13 mouse cellular contexts compared by ENCODE assay signal in the genomic region with DNA sequence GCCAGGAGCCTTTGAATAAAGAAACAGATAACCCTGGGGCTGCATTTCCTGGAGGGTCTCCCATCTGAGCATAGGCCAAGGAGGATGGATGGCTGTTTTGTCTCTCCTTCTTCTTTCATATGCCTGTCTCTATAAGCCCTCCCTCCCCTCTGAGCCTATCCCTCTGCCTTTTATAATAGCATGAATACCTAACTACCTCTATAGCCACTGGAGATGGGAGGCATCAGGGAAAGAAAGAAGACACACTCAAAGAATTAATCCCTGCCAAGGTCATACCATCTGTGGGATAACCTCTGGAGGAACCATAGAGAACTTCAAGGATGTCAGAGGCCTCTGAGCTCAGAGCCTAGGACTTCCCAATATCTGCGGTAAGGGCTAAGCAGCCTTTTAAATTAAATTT. TPM values are rescaled to one million over a fixed set of nuclear protein-coding genes. Genes with fewer than 3 reads are reported as not detected.
"Had no signal": no experiment of that assay in that cellular context is flagged by ENCODE, and none has a peak within 500 bp of the region (broad histone marks: within the 10 kb centered on the region; RNA-seq: fewer than 3 reads in every experiment).

No protein-coding gene starts in this region.

- DNase-seq: retina, postnatal 1 day; right cerebral cortex, adult 18-20 months; right cerebral cortex, postnatal 14 days; right cerebral cortex, postnatal 25 days; right cerebral cortex, postnatal 4 days; spleen, adult 18-20 months; thymus, adult 18-20 months; thymus, adult 2 months; thymus, postnatal 14 days; thymus, postnatal 25 days; thymus, postnatal 36 days; thymus, postnatal 4 days had no signal

RNA-seq across cellular contexts. Expression of gene Gpc4, which starts 35.4 kb away (rescaled TPM):
- total RNA-seq: neutrophil, adult 5-6 weeks had no signal
